Mouse (Mus musculus) skeletal muscle tissue, postnatal 0 days (tissue): ENCODE measurements around the gene Tmco3. TPM values are rescaled to one million over a fixed set of nuclear protein-coding genes. Genes with fewer than 3 reads are reported as not detected.

Source experiments
- polyA plus RNA-seq: library from polyadenylated mRNA; unstranded; fragments of >200 nt; fragmentation: Nextera tagmentation; extraction: Ambion mirVana; gene quantifications from 2 replicates; pipeline ENCODE4 v1.2.1, GENCODE M21; 2015

Tmco3 gene
- polyA plus RNA-seq = 18.4 and 20.2 TPM in 2 replicates

DNA sequence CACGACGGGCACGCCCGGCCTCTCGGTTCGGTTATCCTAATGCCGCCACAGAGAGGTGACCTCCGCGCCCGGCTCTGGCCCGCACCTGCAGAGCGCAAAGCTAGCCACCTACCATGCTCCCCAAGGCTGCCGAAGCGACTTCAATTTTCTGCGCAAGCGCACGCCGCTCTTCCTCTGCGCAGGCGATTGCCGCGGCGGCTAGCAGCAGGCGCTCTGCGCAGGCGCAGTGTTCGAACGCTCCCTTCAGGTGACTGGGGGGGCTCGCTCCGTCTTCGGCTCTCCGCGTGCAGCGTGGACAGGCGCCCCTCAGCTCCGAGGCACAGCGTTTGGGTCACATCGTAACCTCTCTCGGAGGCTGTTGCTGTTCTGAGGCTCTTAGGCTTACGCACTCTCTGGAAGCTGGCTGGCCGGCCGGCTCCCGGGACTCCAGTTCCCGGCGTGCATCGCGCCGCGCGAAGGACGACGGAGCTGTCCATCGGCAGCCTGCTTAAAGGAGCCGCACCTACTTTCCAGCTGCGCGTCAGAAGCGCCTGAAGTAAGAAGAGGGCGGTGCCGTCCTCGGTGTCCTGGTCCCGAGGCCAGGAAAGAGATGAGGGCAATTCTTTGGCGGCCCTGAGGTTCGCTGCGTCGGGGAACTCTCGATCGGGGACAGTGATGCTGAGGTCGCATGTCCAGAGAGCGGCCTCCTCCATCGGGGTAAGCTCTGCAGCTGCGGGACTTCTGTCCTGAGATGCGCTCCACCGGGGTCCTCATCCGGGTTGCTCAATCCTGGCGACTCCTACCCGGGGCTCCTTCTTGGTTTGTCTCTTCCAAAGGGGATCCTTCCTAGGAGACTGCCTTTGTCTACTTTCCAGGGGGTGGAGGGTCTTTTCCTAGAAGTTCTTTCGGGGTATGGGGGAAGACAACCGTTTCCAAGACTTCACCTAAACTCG is at the start of gene Tmco3, which contains the start of gene Dcun1d2:
Gene Tmco3 (plus strand): TSS at position 499 of the 932 bp plus-strand sequence.
Gene Dcun1d2 (minus strand): TSS at position 440 of the 932 bp plus-strand sequence.

DNA sequence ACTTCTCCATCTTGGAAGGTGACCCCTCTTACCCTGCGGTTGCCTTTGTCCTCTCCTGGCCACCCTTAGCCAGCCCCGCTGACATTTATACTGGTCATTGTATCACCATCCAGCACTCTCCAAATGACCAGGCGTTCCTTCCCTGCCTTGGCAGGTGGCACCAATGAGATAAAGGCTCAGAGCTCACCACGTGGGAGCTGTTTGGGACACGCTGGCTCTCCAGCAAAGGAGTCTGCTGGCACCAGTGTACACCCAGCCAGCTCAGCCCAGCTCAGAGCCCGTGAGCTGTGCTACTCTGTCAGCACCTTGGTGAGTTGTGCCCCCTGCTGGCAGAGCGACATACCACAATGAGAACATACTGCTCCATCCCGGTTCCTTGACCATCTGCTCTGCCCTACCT is 34.0 kb upstream of the Tmco3 start, which contains the start of gene Adprhl1:
Gene Adprhl1 (minus strand): TSS at position 144 of the 400 bp plus-strand sequence.

DNA sequence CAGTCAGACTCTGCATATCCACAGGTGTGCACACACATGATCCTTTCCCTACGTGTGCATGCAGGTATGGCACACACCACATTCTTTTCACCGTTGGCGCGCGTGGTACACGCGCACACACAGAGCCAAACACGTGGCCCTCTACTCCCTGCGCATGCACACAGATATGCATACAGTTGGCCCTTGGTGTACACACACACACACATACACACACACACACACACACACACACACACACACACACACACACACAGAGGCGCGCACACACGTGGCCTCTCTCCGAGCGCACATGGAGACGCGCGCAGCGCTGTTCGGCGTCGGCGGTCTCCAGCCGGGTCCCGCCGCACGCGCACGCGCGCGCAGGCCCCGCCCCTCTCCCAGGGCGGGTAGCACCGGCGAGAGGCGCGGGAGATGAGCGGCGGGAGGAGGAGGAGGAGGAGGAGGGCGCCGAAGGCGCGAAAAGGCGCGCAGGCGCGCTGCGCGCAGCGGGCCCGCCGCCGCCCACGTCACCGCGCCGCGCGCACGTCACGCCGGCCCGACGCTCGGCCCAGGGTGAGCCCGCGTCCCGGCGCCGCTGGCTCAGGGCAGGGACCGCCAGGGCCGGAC is 50.4 kb downstream of the Tmco3 start, which contains the start of gene Tfdp1:
Gene Tfdp1 (plus strand): TSS at position 497 of the 606 bp plus-strand sequence.

Other genes with a start within 250 kb of the Tmco3 start
- 0.22 TPM in 2 replicates for gene Proz, start 227.3 kb upstream of the Tmco3 start, polyA plus RNA-seq
- gene Pcid2, start 182.7 kb upstream of the Tmco3 start, polyA plus RNA-seq = 13.1 and 13.9 TPM in 2 replicates
- gene Cul4a, start 182.6 kb upstream of the Tmco3 start, polyA plus RNA-seq = 97.1 and 103 TPM in 2 replicates
- gene Lamp1, start 129.0 kb upstream of the Tmco3 start, polyA plus RNA-seq = 276 and 297 TPM in 2 replicates
- gene Grtp1, start 87.6 kb upstream of the Tmco3 start, polyA plus RNA-seq = 8.1 and 8.7 TPM in 2 replicates
- gene Adprhl1, start 34.0 kb upstream of the Tmco3 start, polyA plus RNA-seq = 106 and 112 TPM in 2 replicates
- gene Dcun1d2, start 59 bp upstream of the Tmco3 start, polyA plus RNA-seq = 20.7 and 20.9 TPM in 2 replicates
- 54.9 and 66.3 TPM in 2 replicates for gene Tfdp1, start 50.6 kb downstream of the Tmco3 start, polyA plus RNA-seq
- gene Atp4b, start 108.6 kb downstream of the Tmco3 start, polyA plus RNA-seq = not detected in 2 replicates
- gene Grk1, start 116.9 kb downstream of the Tmco3 start, polyA plus RNA-seq = not detected in 2 replicates
- gene Tmem255b, start 147.0 kb downstream of the Tmco3 start, polyA plus RNA-seq = 2.3 and 2.5 TPM in 2 replicates
- 134 and 141 TPM in 2 replicates for gene Gas6, start 206.3 kb downstream of the Tmco3 start, polyA plus RNA-seq